Mouse (Mus musculus): ENCODE measurements at regions not wholly inside any gene's neighbourhood (a gene's known extent, or its start where the extent isn't known, plus 50 kb on each side); places are given as distances from the start of the nearest gene placed in this dataset.

- H3K27ac ChIP-seq = peak overlapping the region; percentile 67
- H3K9me3 ChIP-seq = no peaks in the 10 kb centered on the region
- 40% methylated on average over 6 of the region's 6 CpGs for WGBS
- H3K36me3 ChIP-seq = no peaks in the 10 kb centered on the region
- H3K4me2 ChIP-seq = no peak overlapping the region
- no peak overlapping the region for H3K9ac ChIP-seq
- no peak overlapping the region for H3K4me3 ChIP-seq (replicated peaks)
- ATAC-seq (ENCODE audit: insufficient read depth, low FRiP score, low read depth) = no peak
- no peaks in the 10 kb centered on the region for H3K27me3 ChIP-seq (replicated peaks)
- 0 out of 2 replicates have a peak, but pooled peaks cover 11% of the 10 kb centered on the region for H3K4me1 ChIP-seq
Measured at GRCm38 (mm10) chr9:41470010-41470409, 308.5 kb upstream of the Ubash3b start.

DNA sequence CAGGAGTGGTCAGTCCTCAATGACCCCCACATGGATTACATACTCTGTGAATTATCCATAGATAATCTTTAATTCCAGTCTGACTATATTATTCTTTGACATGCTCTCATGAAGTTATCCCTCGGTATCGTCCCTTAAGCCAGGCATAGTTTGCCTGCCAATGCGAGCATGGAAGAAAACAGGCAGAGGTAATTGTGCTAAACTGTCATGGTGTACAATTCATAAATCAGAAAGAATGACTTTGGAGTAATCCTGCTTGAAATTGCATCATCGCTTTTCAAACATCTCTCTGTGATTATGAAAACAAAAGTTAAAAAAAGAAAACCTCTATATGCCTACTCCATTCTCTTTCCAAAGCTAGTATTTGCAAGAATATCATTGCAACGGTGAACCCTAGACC, 307.9 kb upstream of the Ubash3b start:
- no peak overlapping the region for H3K4me3 ChIP-seq (replicated peaks)
- H3K27ac ChIP-seq = peak overlapping the region; percentile 67
- H3K9me3 ChIP-seq = no peaks in the 10 kb centered on the region
- no peaks in the 10 kb centered on the region for H3K36me3 ChIP-seq
- 0 out of 2 replicates have a peak, but pooled peaks cover 6% of the 10 kb centered on the region for H3K4me1 ChIP-seq
- no peak overlapping the region for H3K4me2 ChIP-seq
- no peaks in the 10 kb centered on the region for H3K27me3 ChIP-seq (replicated peaks)
- H3K9ac ChIP-seq = no peak overlapping the region
- 57% methylated on average over 5 of the region's 5 CpGs for WGBS
- ATAC-seq (ENCODE audit: insufficient read depth, low FRiP score, low read depth) = no peak

DNA sequence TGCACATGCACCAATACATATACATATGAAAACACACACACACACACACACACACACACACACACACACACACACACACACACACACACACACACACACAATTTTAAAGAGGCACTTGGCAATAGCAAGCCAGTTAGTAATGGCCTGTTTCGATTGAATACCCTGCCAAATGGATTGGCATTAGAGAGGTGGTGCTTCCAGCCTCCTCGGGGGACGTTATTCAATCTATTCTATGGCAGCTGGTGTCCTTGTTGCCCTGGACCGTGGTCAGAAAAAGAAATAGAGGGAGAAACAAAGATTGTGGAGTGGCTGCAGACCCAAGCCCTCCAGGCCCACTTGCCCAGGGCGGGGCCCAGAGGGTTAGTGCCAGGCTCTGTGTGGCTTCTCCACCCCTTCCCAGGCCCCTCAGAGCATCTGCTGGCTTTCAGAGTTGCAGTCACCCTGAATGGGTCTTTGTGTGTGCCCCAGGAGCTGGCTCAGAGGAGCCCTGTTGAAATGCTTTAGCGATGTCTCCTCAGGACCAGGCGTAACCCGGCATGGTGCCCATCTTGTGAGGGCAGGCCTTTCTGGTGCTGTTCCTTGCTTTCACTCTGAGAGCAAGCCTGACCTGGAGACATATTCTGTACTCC, 302.7 kb upstream of the Ubash3b start:
- no peak overlapping the region for H3K27ac ChIP-seq
- ATAC-seq (ENCODE audit: insufficient read depth, low FRiP score, low read depth) = peak; percentile 50; the same call in 1 of the 2 replicates
- no peaks in the 10 kb centered on the region for H3K27me3 ChIP-seq (replicated peaks)
- 76% methylated on average over 8 of the region's 8 CpGs for WGBS
- no peak overlapping the region for H3K9ac ChIP-seq
- H3K4me2 ChIP-seq = no peak overlapping the region
- no peaks in the 10 kb centered on the region for H3K4me1 ChIP-seq
- H3K9me3 ChIP-seq = no peaks in the 10 kb centered on the region
- H3K36me3 ChIP-seq = no peaks in the 10 kb centered on the region
- H3K4me3 ChIP-seq (replicated peaks) = no peak overlapping the region

DNA sequence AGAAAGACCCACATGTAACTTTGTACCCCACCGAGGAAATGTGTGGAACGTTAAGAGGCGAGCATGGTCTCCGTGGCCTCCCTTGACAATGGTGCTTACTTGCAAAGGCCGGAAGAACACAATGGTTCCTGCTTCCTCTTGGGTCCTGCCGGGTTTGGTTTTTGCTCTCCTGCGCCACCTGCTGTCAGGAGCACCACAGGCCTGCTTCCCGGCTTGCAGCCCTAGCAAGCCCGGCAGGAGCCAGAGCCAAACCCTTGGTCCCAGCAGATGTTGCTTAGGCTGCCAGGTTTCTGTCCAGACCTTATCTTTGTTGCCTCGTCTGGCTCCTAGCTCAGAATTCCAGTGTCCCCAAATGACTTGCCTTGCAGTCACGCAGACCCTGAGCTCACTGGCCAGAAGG, 300.2 kb upstream of the Ubash3b start:
- no peak overlapping the region for H3K4me3 ChIP-seq (replicated peaks)
- H3K27me3 ChIP-seq (replicated peaks) = no peaks in the 10 kb centered on the region
- H3K36me3 ChIP-seq = no peaks in the 10 kb centered on the region
- H3K9ac ChIP-seq = no peak overlapping the region
- H3K9me3 ChIP-seq = no peaks in the 10 kb centered on the region
- peak; percentile 56; the same call in 1 of the 2 replicates for ATAC-seq (ENCODE audit: insufficient read depth, low FRiP score, low read depth)
- no peak overlapping the region for H3K27ac ChIP-seq
- 14% methylated on average over 11 of the region's 11 CpGs for WGBS
- no peaks in the 10 kb centered on the region for H3K4me1 ChIP-seq
- no peak overlapping the region for H3K4me2 ChIP-seq

DNA sequence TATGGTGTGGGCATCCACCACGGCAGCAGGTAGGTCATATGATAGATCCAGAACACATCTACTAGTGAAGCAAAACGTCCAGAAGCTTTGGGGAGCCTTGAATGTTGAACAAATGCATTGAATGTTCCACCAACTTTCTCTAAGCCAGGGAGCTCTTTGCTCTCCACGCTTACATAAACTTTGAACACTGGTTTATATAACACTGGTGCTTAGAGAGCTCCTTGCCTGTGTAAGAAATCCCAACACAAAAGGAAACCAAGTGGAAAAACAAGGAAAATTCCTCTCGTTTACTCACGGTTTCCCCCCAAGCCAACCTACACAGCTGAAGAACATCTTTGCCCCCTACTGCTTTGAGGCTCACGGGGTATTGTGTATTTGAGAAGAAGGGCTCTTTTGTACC, 299.2 kb upstream of the Ubash3b start:
- Histone ChIP-seq H3K27ac (no peak overlapping the region), H3K4me2 (no peak overlapping the region)
- WGBS = 65% methylated on average over 6 of the region's 6 CpGs

DNA sequence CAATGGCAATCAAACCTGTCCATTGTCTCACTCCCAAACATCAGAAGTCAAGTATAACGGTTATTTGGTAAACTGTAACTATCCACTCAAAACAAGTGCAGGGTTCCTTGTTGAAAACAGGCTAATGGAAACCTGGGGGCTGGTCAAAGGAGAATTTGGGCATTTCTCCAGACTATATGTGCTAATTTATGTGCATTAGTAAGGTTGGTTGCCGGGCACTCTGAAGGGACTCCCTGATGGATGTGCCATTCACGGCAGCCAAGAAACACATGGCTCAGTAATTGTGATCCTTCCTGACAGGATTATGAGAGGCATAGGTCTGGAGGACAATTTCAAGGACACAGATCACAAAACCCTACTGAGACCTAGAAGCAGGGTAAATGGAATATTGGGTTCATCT, 295.5 kb upstream of the Ubash3b start:
- Histone ChIP-seq H3K36me3 (no peaks in the 10 kb centered on the region), H3K4me1 (no peaks in the 10 kb centered on the region), H3K9me3 (no peaks in the 10 kb centered on the region), H3K4me3 (replicated peaks) (no peak overlapping the region), H3K27ac (no peak overlapping the region), H3K9ac (no peak overlapping the region), H3K27me3 (replicated peaks) (no peaks in the 10 kb centered on the region), H3K4me2 (no peak overlapping the region)
- no peak for ATAC-seq (ENCODE audit: insufficient read depth, low FRiP score, low read depth)
- WGBS = 64% methylated on average over 3 of the region's 3 CpGs

More for the DNA sequence above, 299.2 kb upstream of the Ubash3b start:
- no peaks in the 10 kb centered on the region for H3K9me3 ChIP-seq
- no peaks in the 10 kb centered on the region for H3K4me1 ChIP-seq
- H3K4me3 ChIP-seq (replicated peaks) = no peak overlapping the region
- H3K9ac ChIP-seq = no peak overlapping the region
- H3K36me3 ChIP-seq = no peaks in the 10 kb centered on the region
- H3K27me3 ChIP-seq (replicated peaks) = no peaks in the 10 kb centered on the region
- ATAC-seq (ENCODE audit: insufficient read depth, low FRiP score, low read depth) = no peak

DNA sequence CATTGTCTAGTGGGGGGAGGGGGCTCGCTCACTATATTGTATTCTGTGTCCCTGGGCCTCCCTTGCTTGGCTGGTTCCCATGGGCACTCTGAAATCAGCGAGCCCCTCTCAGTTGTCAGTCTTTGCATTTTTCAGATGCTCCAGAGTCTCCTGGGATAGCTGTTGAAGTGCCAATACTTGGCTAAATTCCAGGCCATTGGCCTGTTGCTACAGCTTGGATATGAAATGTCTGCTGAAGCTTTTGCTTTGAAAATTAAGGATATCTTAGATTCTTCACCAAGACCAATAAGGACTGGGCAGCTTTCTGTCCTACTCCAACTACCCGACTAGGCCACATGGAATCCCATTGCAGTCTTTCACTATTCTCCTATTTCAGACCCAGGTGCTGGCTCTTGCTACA, 290.2 kb upstream of the Ubash3b start:
- Histone ChIP-seq H3K9me3 (no peaks in the 10 kb centered on the region), H3K4me1 (peaks cover 5% of the 10 kb centered on the region), H3K4me2 (no peak overlapping the region), H3K36me3 (no peaks in the 10 kb centered on the region), H3K9ac (no peak overlapping the region), H3K27me3 (replicated peaks) (no peaks in the 10 kb centered on the region), H3K27ac (no peak overlapping the region), H3K4me3 (replicated peaks) (no peak overlapping the region)
- no peak for ATAC-seq (ENCODE audit: insufficient read depth, low FRiP score, low read depth)
- WGBS = 76% methylated on average over 3 of the region's 3 CpGs

DNA sequence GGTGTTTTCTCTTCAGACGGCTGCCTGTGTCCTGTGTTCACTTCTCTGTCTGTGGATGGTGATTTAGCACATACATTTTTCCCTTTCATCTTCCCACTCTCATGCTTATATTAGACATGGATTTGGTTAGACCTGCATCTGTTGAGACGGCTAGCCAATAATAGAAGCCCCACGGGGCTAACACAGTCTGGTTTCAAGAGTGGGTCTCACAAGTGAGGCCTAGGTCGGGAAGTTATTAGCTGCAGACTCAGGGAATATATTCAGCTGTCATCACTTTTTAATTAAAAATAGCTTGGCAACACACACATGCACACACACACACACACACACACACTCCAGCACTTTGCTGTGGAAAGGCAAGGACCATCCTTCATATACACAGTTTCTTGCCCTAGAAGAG, 287.7 kb upstream of the Ubash3b start:
- WGBS = 62% methylated on average over 4 of the region's 4 CpGs
- ATAC-seq (ENCODE audit: insufficient read depth, low FRiP score, low read depth) = no peak
- H3K4me1 ChIP-seq = peaks cover 5% of the 10 kb centered on the region

DNA sequence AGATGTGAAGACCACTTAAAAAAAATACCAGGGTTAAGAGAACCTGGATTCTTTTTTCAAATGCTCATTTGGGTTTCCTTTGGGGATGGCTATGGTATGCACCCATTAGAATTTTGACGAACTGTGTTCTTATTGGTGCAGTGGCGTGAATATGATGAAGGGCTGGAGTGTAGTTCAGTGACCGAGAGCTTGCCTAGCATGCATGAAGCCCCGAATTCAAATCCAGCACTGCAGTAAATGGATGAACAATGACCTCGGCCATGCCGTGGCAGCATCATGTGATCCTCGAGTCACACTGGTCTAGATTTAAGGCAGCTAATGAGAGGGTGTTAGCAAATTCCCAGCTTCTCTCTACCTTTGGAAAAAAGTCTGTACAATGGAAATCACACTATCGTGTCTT, 286.4 kb upstream of the Ubash3b start:
- H3K27ac ChIP-seq = peak overlapping the region; percentile 89
- no peaks in the 10 kb centered on the region for H3K36me3 ChIP-seq
- 67% methylated on average over 8 of the region's 8 CpGs for WGBS
- peaks cover 5% of the 10 kb centered on the region for H3K4me1 ChIP-seq
- ATAC-seq (ENCODE audit: insufficient read depth, low FRiP score, low read depth) = no peak
- no peaks in the 10 kb centered on the region for H3K9me3 ChIP-seq
- H3K27me3 ChIP-seq (replicated peaks) = no peaks in the 10 kb centered on the region
- H3K4me3 ChIP-seq (replicated peaks) = no peak overlapping the region
- H3K9ac ChIP-seq = no peak overlapping the region
- peak overlapping the region; percentile 41; the same call in 1 of the 2 replicates for H3K4me2 ChIP-seq

More for the DNA sequence above, 287.7 kb upstream of the Ubash3b start:
- H3K9ac ChIP-seq = no peak overlapping the region
- H3K36me3 ChIP-seq = no peaks in the 10 kb centered on the region
- H3K9me3 ChIP-seq = no peaks in the 10 kb centered on the region
- no peak overlapping the region for H3K4me3 ChIP-seq (replicated peaks)
- no peak overlapping the region for H3K4me2 ChIP-seq
- no peak overlapping the region for H3K27ac ChIP-seq
- H3K27me3 ChIP-seq (replicated peaks) = no peaks in the 10 kb centered on the region

- no peaks in the 10 kb centered on the region for H3K9me3 ChIP-seq
- no peak overlapping the region for H3K9ac ChIP-seq
- no peak overlapping the region for H3K4me3 ChIP-seq (replicated peaks)
- no peaks in the 10 kb centered on the region for H3K27me3 ChIP-seq (replicated peaks)
- peak overlapping the region; percentile 41 for H3K4me2 ChIP-seq
- ATAC-seq (ENCODE audit: insufficient read depth, low FRiP score, low read depth) = peak; percentile 43; the same call in 1 of the 2 replicates
- peak overlapping the region; percentile 89 for H3K27ac ChIP-seq
- WGBS = 20% methylated on average over 12 of the region's 12 CpGs
- no peaks in the 10 kb centered on the region for H3K36me3 ChIP-seq
- peaks cover 5% of the 10 kb centered on the region for H3K4me1 ChIP-seq
Measured at GRCm38 (mm10) chr9:41447211-41447875, 285.8 kb upstream of the Ubash3b start.

- no peak; the same call in 1 of the 2 replicates for ATAC-seq (ENCODE audit: insufficient read depth, low FRiP score, low read depth)
- WGBS = 65% methylated on average over 9 of the region's 9 CpGs
- no peak overlapping the region for H3K4me3 ChIP-seq (replicated peaks)
Measured at GRCm38 (mm10) chr9:41446431-41447203, 285.1 kb upstream of the Ubash3b start.

GRCm38 (mm10) chr9:41442418-41442817, 280.9 kb upstream of the Ubash3b start:
- ATAC-seq (ENCODE audit: insufficient read depth, low FRiP score, low read depth) = no peak
- no peak overlapping the region for H3K27ac ChIP-seq
- no peak overlapping the region for H3K9ac ChIP-seq
- no peak overlapping the region for H3K4me3 ChIP-seq (replicated peaks)
- 84% methylated on average over 3 of the region's 3 CpGs for WGBS
- H3K4me1 ChIP-seq = peaks cover 3% of the 10 kb centered on the region
- no peaks in the 10 kb centered on the region for H3K36me3 ChIP-seq
- no peak overlapping the region for H3K4me2 ChIP-seq
- no peaks in the 10 kb centered on the region for H3K9me3 ChIP-seq
- no peaks in the 10 kb centered on the region for H3K27me3 ChIP-seq (replicated peaks)

More at GRCm38 (mm10) chr9:41446431-41447203, 285.1 kb upstream of the Ubash3b start:
- H3K9me3 ChIP-seq = no peaks in the 10 kb centered on the region
- no peak overlapping the region for H3K9ac ChIP-seq
- peak overlapping the region; percentile 89 for H3K27ac ChIP-seq
- H3K4me2 ChIP-seq = no peak overlapping the region
- no peaks in the 10 kb centered on the region for H3K36me3 ChIP-seq
- no peaks in the 10 kb centered on the region for H3K27me3 ChIP-seq (replicated peaks)
- H3K4me1 ChIP-seq = peaks cover 5% of the 10 kb centered on the region

All from stomach, embryonic 15.5 days (tissue).